Mouse (Mus musculus): ENCODE measurements around the gene Cd163l1.

DNA sequence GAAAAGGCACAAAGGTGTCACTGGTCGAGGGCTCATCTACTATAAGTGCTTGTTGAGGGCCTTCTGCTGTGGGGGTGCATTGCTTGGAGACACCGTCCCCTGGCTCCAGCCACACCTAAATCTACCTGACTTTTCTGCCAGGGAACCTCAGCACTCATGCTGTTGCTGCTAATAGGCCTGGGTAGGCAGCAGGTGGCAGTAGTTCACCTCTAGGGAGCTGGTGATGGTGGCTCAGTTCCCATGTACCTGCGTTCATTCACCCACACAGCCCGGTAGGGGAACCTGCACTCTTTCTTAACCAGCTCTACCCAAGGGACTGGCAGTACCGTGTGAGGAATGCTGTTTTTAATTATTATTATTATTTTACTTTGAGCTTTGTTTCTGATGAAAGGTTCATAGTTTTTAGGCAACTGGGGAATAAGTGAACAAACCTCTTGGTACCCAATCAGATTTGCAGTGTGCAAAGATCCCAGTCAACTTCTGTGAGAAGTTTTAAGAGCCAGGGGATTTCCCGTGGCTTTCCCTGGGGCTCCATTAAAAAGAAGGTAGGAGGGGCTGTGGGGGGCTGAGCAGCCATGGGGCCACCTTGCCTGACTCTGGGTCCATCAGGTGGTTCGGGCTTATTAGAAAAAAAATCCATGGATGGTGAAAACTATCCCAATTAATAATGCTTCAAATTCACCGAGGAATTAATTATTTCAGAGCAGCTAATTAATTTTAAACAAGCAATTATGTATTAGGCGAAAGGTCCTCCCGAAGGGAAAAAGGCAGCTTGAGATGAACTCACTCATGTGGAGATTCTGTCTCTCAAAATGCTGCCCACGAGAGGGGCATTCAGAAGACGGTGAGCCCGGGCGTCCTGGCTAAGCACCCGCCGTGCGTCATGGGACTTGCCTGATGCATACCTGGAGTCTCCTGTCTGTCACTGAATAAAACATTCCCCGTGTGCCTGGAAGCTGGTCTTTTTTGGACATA is 31.1 kb upstream of the Cd163l1 start:
- TF ChIP-seq CTCF (IDR thresholded peaks at IDR 0.05; ENCODE audit: insufficient read depth, low read length) = peak; percentile 27
- TF ChIP-seq POLR2A (IDR thresholded peaks at IDR 0.05; ENCODE audit: borderline replicate concordance, extremely low read depth, low read depth, low read length) = no peak
